Mouse (Mus musculus) testis, postnatal 10 days (tissue): ENCODE measurements around the gene Prrc2a.

ENCODE experiments used
- DNase-seq: peaks from one replicate; pipeline ENCODE4 v3.0.0; 2021; ENCODE audit warnings: low spot score

The Prrc2a gene

GRCm38 (mm10) chr17:35102299-35102698, 62.4 kb downstream of the Prrc2a start:
- DNase-seq, result no peak

GRCm38 (mm10) chr17:35101161-35101560, 63.5 kb downstream of the Prrc2a start:
- DNase-seq, result no peak

GRCm38 (mm10) chr17:35100196-35100765, 64.4 kb downstream of the Prrc2a start:
- no peak for DNase-seq
